ENCODE assay signal across 13 mouse cellular contexts in genomic region chr6:83352666-83353410, GRCm38 (mm10). TPM values are rescaled to one million over a fixed set of nuclear protein-coding genes. Genes with fewer than 3 reads are reported as not detected.
DNase-seq lines count a peak whose midpoint lies in the region; ATAC-seq and TF ChIP-seq lines count a peak whose summit lies in the region.
"Had no signal": no experiment of that assay in that cellular context is flagged by ENCODE, and none has a peak within 500 bp of the region (broad histone marks: within the 10 kb centered on the region; RNA-seq: fewer than 3 reads in every experiment).

No protein-coding gene starts in this region.

- 0 out of 2 replicates have a peak overlapping the region, but pooled peaks have one; percentile 35 for H3K9ac ChIP-seq in hindbrain, embryonic 13.5 days
- H3K9ac ChIP-seq: hindbrain, embryonic 14.5 days; lung, embryonic 15.5 days had no signal

- DNase-seq in hindbrain, embryonic 10.5 days (ENCODE audit: low spot score) = no peak
- no peak for DNase-seq in G1E (ENCODE audit: low spot score)
- DNase-seq in cerebellum, postnatal 25 days = peak; percentile 86 to 92
- DNase-seq in embryo, embryonic 10 days (ENCODE audit: low spot score) = no peak
- DNase-seq in gastrocnemius, postnatal 10 days = no peak
- no peak for DNase-seq in lung, postnatal 4 days
- DNase-seq: kidney, adult 2 months had no signal

- TF ChIP-seq CTCF in G1E (IDR thresholded peaks at IDR 0.05; ENCODE audit: low read depth, low read length) = no peak
- TF ChIP-seq CTCF in bone marrow, adult 2 months (IDR thresholded peaks at IDR 0.05; ENCODE audit: control insufficient read depth, insufficient read depth, low read length) = no peak

- H3K4me3 ChIP-seq in hindbrain, embryonic 13.5 days = no peak overlapping the region
- H3K4me3 ChIP-seq in hindbrain, embryonic 10.5 days = no peak overlapping the region
- H3K4me3 ChIP-seq in G1E (ENCODE audit: low read depth, low read length) = peak overlapping the region; percentile 82
- H3K4me3 ChIP-seq in bone marrow, adult 2 months (replicated peaks; ENCODE audit: control insufficient read depth, low read depth, low read length) = no peak overlapping the region
- H3K4me3 ChIP-seq: lung, embryonic 15.5 days; midbrain, embryonic 10.5 days had no signal

- peaks cover 24% of the 10 kb centered on the region for H3K4me1 ChIP-seq in hindbrain, embryonic 13.5 days (replicated peaks)
- peaks cover 24% of the 10 kb centered on the region for H3K4me1 ChIP-seq in hindbrain, embryonic 10.5 days (replicated peaks)
- H3K4me1 ChIP-seq in G1E (ENCODE audit: insufficient read depth, low read depth, low read length) = peaks cover 86% of the 10 kb centered on the region
- H3K4me1 ChIP-seq in bone marrow, adult 2 months (ENCODE audit: control insufficient read depth, insufficient read depth, low read length) = no peaks in the 10 kb centered on the region; the same call in 1 of the 2 replicates

- no peak for ATAC-seq in hindbrain, embryonic 13.5 days (ENCODE audit: low FRiP score)
- no peak for ATAC-seq in G1E (ENCODE audit: extremely low read depth, insufficient number of reproducible peaks, low FRiP score, poor library complexity, severe bottlenecking)

- peaks cover 42% of the 10 kb centered on the region for H3K36me3 ChIP-seq in hindbrain, embryonic 13.5 days
- peaks cover 64% of the 10 kb centered on the region for H3K36me3 ChIP-seq in hindbrain, embryonic 10.5 days
- H3K36me3 ChIP-seq in G1E (replicated peaks) = peaks cover 88% of the 10 kb centered on the region

- H3K9me3 ChIP-seq in hindbrain, embryonic 13.5 days = no peaks in the 10 kb centered on the region
- no peaks in the 10 kb centered on the region for H3K9me3 ChIP-seq in hindbrain, embryonic 10.5 days
- no peaks in the 10 kb centered on the region for H3K9me3 ChIP-seq in G1E (replicated peaks)
- H3K9me3 ChIP-seq: lung, embryonic 15.5 days; midbrain, embryonic 10.5 days had no signal

- no peak overlapping the region for H3K27ac ChIP-seq in hindbrain, embryonic 13.5 days
- H3K27ac ChIP-seq in hindbrain, embryonic 10.5 days = no peak overlapping the region
- peak overlapping the region; percentile 91 for H3K27ac ChIP-seq in bone marrow, adult 2 months (ENCODE audit: control insufficient read depth, insufficient read depth, low read depth, low read length, poor library complexity)
- H3K27ac ChIP-seq: hindbrain, embryonic 14.5 days; lung, embryonic 15.5 days; midbrain, embryonic 10.5 days had no signal

- no peak overlapping the region for H3K4me2 ChIP-seq in hindbrain, embryonic 13.5 days
- H3K4me2 ChIP-seq: hindbrain, embryonic 14.5 days; lung, embryonic 15.5 days had no signal

- 93% methylated on average over 24 of the region's 24 CpGs for WGBS in hindbrain, embryonic 13.5 days
- 94% methylated on average over 24 of the region's 24 CpGs for WGBS in hindbrain, embryonic 10.5 days
- WGBS in bone marrow, adult 2 months = 92% methylated on average over 24 of the region's 24 CpGs

- TF ChIP-seq POLR2A in bone marrow, adult 2 months (IDR thresholded peaks at IDR 0.05; ENCODE audit: borderline replicate concordance, control insufficient read depth, low read depth, low read length) = no peak

- H3K27me3 ChIP-seq in hindbrain, embryonic 13.5 days = no peaks in the 10 kb centered on the region
- H3K27me3 ChIP-seq in hindbrain, embryonic 10.5 days (ENCODE audit: insufficient read depth, poor library complexity, severe bottlenecking) = no peaks in the 10 kb centered on the region
- H3K27me3 ChIP-seq in G1E (ENCODE audit: insufficient read depth, low read length) = no peaks in the 10 kb centered on the region
- H3K27me3 ChIP-seq: CH12.LX; lung, embryonic 15.5 days had no signal

RNA-seq across cellular contexts. Expression of gene Bola3, which starts 3.9 kb away (rescaled TPM):
- polyA plus RNA-seq in hindbrain, embryonic 13.5 days (2015; fragmentation: Nextera tagmentation; extraction: Ambion mirVana) = 62.2 and 68.7 TPM in 2 replicates
- 138 and 158 TPM in 2 replicates for polyA plus RNA-seq in hindbrain, embryonic 10.5 days (2016; fragmentation: Nextera tagmentation; extraction: Ambion mirVana)
- total RNA-seq in G1E (2014; fragmentation: Nextera tagmentation) (191 and 283 TPM in 2 replicates), G1E (2017) (109 and 131 TPM in 2 replicates)
- polyA plus RNA-seq in G1E (2012) = 60.2 and 60.6 TPM in 2 replicates
- 128 and 170 TPM in 2 replicates for polyA plus RNA-seq in bone marrow, adult 2 months (2011; ENCODE audit: insufficient read depth, insufficient read length, low replicate concordance, missing spikeins)
- total RNA-seq in gastrocnemius, postnatal 10 days (2021) = 100 to 1,000 TPM; 175 to 186 TPM

RNA-seq across cellular contexts. Expression of gene Mob1a, which starts 27.0 kb away (rescaled TPM):
- polyA plus RNA-seq in hindbrain, embryonic 13.5 days (2015; fragmentation: Nextera tagmentation; extraction: Ambion mirVana) = 27.3 and 27.6 TPM in 2 replicates
- 50.1 and 58.6 TPM in 2 replicates for polyA plus RNA-seq in hindbrain, embryonic 10.5 days (2016; fragmentation: Nextera tagmentation; extraction: Ambion mirVana)
- 111 and 119 TPM in 2 replicates for total RNA-seq in G1E (2014; fragmentation: Nextera tagmentation)
- 236 and 238 TPM in 2 replicates for total RNA-seq in G1E (2017)
- polyA plus RNA-seq in G1E (2012) = 142 and 156 TPM in 2 replicates
- polyA plus RNA-seq in bone marrow, adult 2 months (2011; ENCODE audit: insufficient read depth, insufficient read length, low replicate concordance, missing spikeins) = 24.6 and 31.2 TPM in 2 replicates
- 10 to 100 TPM; 19.7 to 26.0 TPM for total RNA-seq in gastrocnemius, postnatal 10 days (2021)

RNA-seq across cellular contexts. Expression of gene Mthfd2, which starts 27.1 kb away (rescaled TPM):
- 23.8 and 26.3 TPM in 2 replicates for polyA plus RNA-seq in hindbrain, embryonic 13.5 days (2015; fragmentation: Nextera tagmentation; extraction: Ambion mirVana)
- 43.6 and 61.8 TPM in 2 replicates for polyA plus RNA-seq in hindbrain, embryonic 10.5 days (2016; fragmentation: Nextera tagmentation; extraction: Ambion mirVana)
- total RNA-seq in G1E (2014; fragmentation: Nextera tagmentation) = 36.6 and 37.9 TPM in 2 replicates
- 26.2 and 31.5 TPM in 2 replicates for total RNA-seq in G1E (2017)
- polyA plus RNA-seq in G1E (2012) = 35.8 and 39.8 TPM in 2 replicates
- polyA plus RNA-seq in bone marrow, adult 2 months (2011; ENCODE audit: insufficient read depth, insufficient read length, low replicate concordance, missing spikeins) = 22.0 and 30.0 TPM in 2 replicates
- 1 to 10 TPM; 5.0 to 8.0 TPM for total RNA-seq in gastrocnemius, postnatal 10 days (2021)

Comparison
In these comparisons a context has a peak if more than half of its experiments do, and no peak if none do; other contexts are left out.
1. DNase-seq: peak in cerebellum, postnatal 25 days (2 of 2); none in hindbrain, embryonic 10.5 days (single experiment), G1E (single experiment), embryo, embryonic 10 days (single experiment), gastrocnemius, postnatal 10 days (single experiment) and lung, postnatal 4 days (0 of 2).